Mouse (Mus musculus) embryonic facial prominence, embryonic 10.5 days (tissue): ENCODE results near the gene Blcap. TPM values are rescaled to one million over a fixed set of nuclear protein-coding genes. Genes with fewer than 3 reads are reported as not detected.

Source experiments
- DNase-seq: peaks from one replicate; pipeline ENCODE4 v3.0.0-alpha.2; 2017; ENCODE audit warnings: low spot score
- H3K27ac ChIP-seq: fragments of 300-500 bp; sonication (generic); replicated peaks from 2 replicates; pipeline ENCODE4 v1.5.1; 2016; ENCODE audit warnings: mild to moderate bottlenecking
- H3K27me3 ChIP-seq: fragments of 300-500 bp; sonication (generic); replicated peaks from 2 replicates; pipeline ENCODE4 v1.6.1; 2016; ENCODE audit warnings: low read depth, mild to moderate bottlenecking; ENCODE audit not compliant: poor library complexity, severe bottlenecking
- H3K36me3 ChIP-seq: fragments of 300-500 bp; sonication (generic); replicated peaks from 2 replicates; pipeline ENCODE4 v1.6.1; 2016; ENCODE audit warnings: mild to moderate bottlenecking, moderate library complexity
- H3K4me1 ChIP-seq: fragments of 300-500 bp; sonication (generic); 2 replicates; pipeline ENCODE4 v1.6.1; 2016
- H3K4me3 ChIP-seq: fragments of 300-500 bp; sonication (generic); 2 replicates; pipeline ENCODE4 v1.5.1; 2016; ENCODE audit warnings: mild to moderate bottlenecking, moderate library complexity
- H3K9me3 ChIP-seq: fragments of 300-500 bp; sonication (generic); 2 replicates; pipeline ENCODE4 v1.6.1; 2016; ENCODE audit warnings: mild to moderate bottlenecking
- WGBS: fragments of 180-500 bp; shearing (Covaris S2); methylation state at CpG from one replicate; pipeline ENCODE4 v1.1.7; 2016; 5-methylcytosine and 5-hydroxymethylcytosine counted together
- polyA plus RNA-seq: library from polyadenylated mRNA; unstranded; fragments of >200 nt; fragmentation: Nextera tagmentation; extraction: Ambion mirVana; gene quantifications from 2 replicates; pipeline ENCODE4 v1.2.1, GENCODE M21; 2016

Blcap gene
- polyA plus RNA-seq, 1 experiment from 2014 or later, result 82.1 TPM

DNA sequence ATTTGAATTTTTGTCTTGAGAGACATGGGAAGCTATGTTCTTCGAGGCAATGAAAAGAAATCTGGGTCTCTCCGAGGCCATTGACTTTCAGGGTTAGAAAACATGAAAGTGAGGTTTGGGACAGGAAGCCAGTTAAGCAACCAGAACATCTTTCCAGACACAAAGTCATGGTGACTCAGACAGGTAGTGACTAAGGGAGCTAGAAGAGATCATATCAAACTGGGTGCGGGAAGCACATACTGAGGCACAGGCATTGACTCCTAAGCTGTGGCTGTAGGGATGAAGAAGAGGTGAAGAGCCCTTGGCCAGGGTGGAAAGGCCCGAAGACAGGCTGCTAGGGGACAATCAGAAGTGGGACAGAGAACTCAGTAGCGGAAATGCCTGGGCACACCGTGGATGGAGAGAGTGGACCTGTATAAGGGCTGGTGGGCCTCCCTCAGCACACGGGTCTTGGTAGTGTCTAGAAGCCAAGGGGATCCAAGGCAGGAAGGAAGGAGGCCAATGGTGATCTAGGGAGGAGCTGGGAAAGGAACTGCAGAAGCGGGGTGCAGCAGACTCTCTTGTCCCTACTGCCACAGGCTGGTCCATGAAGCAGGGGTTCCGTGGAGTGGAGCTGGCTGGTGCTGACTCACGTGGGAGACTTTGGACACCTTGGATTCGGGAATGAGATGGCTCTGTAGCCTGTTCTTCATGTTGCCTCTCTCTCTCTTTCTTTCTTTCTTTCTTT is 3.7 kb downstream of the Blcap start:
- Histone ChIP-seq H3K4me1 (peaks cover 62% of the 10 kb centered on the region), H3K27me3 (no peaks in the 10 kb centered on the region), H3K4me3 (peak overlapping the region; percentile 87), H3K9me3 (peaks cover 8% of the 10 kb centered on the region; the same call in 1 of the 2 replicates), H3K36me3 (peaks cover 22% of the 10 kb centered on the region), H3K27ac (peak overlapping the region; percentile 98; the same call in 1 of the 2 replicates)
- DNase-seq, result no peak
- WGBS, result 86% methylated on average over 11 of the region's 11 CpGs

- Histone ChIP-seq H3K4me1 (peaks cover 72% of the 10 kb centered on the region), H3K27ac (peak overlapping the region; percentile 98), H3K4me3 (peak overlapping the region; percentile 87), H3K9me3 (peaks cover 18% of the 10 kb centered on the region), H3K27me3 (no peaks in the 10 kb centered on the region), H3K36me3 (peaks cover 32% of the 10 kb centered on the region)
- under 1% methylated on average over 36 of the region's 36 CpGs for WGBS
- DNase-seq, result peak; percentile 87
Observed at GRCm38 (mm10) chr2:157566260-157566952, 4.7 kb downstream of the Blcap start.

GRCm38 (mm10) chr2:157565898-157566259 is 5.2 kb downstream of the Blcap start:
- Histone ChIP-seq H3K27ac (peak overlapping the region; percentile 98), H3K36me3 (peaks cover 38% of the 10 kb centered on the region), H3K27me3 (no peaks in the 10 kb centered on the region), H3K9me3 (peaks cover 23% of the 10 kb centered on the region), H3K4me3 (peak overlapping the region; percentile 87), H3K4me1 (peaks cover 69% of the 10 kb centered on the region)
- WGBS, result under 1% methylated on average over 35 of the region's 35 CpGs
- no peak for DNase-seq

DNA sequence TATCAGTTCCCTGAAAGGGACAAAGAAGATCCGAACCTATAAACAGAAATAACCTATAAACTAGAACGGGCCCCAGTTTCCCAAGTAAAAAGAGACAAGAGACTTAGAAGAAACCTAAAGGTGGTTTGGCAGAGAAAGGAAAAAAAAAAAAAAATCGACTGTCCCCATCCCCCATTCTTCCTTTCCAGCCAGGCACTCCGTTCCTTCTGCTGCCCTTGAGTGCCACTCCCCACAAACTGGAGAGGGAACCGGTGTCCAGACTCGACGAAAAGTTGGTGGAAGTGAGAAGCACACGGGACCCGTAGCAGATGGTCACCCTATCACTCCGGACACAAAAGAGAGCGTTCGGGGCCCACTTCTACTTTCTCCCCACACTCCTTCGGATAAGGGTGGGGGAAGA is 5.6 kb downstream of the Blcap start:
- DNase-seq, result no peak
- Histone ChIP-seq H3K27me3 (no peaks in the 10 kb centered on the region), H3K36me3 (peaks cover 40% of the 10 kb centered on the region), H3K4me1 (peaks cover 65% of the 10 kb centered on the region), H3K4me3 (peak overlapping the region; percentile 87), H3K27ac (peak overlapping the region; percentile 98), H3K9me3 (peaks cover 25% of the 10 kb centered on the region)
- WGBS, result 6% methylated on average over 13 of the region's 13 CpGs

GRCm38 (mm10) chr2:157564723-157565122 is 6.4 kb downstream of the Blcap start:
- 74% methylated on average over 4 of the region's 4 CpGs for WGBS
- Histone ChIP-seq H3K4me3 (peak overlapping the region; percentile 87), H3K36me3 (peaks cover 47% of the 10 kb centered on the region), H3K27ac (peak overlapping the region; percentile 35), H3K9me3 (peaks cover 32% of the 10 kb centered on the region), H3K4me1 (peaks cover 65% of the 10 kb centered on the region), H3K27me3 (no peaks in the 10 kb centered on the region)
- DNase-seq, result no peak

DNA sequence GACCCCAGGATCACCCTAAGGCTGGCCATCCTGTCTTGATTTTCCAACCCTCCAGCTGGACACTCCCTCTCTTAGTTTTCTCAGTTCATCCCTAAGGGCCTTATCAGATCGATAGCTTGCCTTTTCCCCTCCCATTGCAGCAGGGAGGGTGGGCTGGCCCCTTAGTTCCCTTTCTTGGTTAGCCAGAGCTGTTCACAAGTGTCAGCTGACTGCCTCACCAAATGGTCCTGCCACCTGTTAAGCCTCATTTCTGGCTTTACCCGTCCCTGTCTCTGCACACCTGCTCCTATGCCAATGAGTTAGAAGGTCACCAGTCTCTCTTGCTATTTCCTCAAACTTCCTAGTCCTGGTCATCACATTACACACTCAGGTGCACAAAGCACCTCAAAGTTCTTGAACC is 8.0 kb downstream of the Blcap start:
- DNase-seq, result no peak
- H3K27me3 ChIP-seq, result no peaks in the 10 kb centered on the region
- H3K4me1 ChIP-seq, result peaks cover 71% of the 10 kb centered on the region
- no peak overlapping the region for H3K27ac ChIP-seq
- peaks cover 64% of the 10 kb centered on the region for H3K36me3 ChIP-seq
- peak overlapping the region; percentile 68; the same call in 1 of the 2 replicates for H3K4me3 ChIP-seq
- 50% methylated on average over 2 of the region's 2 CpGs for WGBS
- peaks cover 47% of the 10 kb centered on the region for H3K9me3 ChIP-seq

- Histone ChIP-seq H3K36me3 (peaks cover 81% of the 10 kb centered on the region), H3K27me3 (no peaks in the 10 kb centered on the region), H3K9me3 (peaks cover 57% of the 10 kb centered on the region), H3K4me3 (peak overlapping the region; percentile 68), H3K4me1 (peaks cover 76% of the 10 kb centered on the region), H3K27ac (peak overlapping the region; percentile 91)
- peak; percentile 86 for DNase-seq
- WGBS, result 50% methylated on average over 27 of the region's 27 CpGs
Observed at GRCm38 (mm10) chr2:157561165-157561836, 9.8 kb downstream of the Blcap start.

DNA sequence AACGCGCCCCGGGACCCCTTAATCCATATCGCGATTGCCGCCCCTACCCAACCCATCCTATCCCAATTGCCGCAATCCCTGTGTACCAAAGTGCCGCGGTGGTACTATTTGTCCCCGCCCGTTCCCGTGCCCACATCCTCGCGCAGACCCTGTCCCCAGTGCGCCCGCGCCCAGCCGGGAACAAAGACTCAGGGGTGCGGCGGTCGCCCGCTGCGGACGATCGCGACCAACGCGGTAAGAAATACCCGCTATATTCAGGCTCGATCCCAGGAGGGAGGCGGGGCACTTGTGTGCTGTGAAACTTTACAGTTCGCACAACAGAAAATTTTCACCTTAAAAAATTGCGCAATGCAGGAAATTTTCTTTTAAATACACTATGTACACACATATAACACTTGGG is 10.8 kb downstream of the Blcap start:
- Histone ChIP-seq H3K36me3 (peaks cover 89% of the 10 kb centered on the region), H3K4me3 (peak overlapping the region; percentile 68), H3K4me1 (peaks cover 82% of the 10 kb centered on the region), H3K27ac (peak overlapping the region; percentile 91), H3K9me3 (peaks cover 57% of the 10 kb centered on the region), H3K27me3 (no peaks in the 10 kb centered on the region)
- WGBS, result 63% methylated on average over 33 of the region's 33 CpGs
- no peak for DNase-seq

GRCm38 (mm10) chr2:157559858-157560257 is 11.2 kb downstream of the Blcap start, which contains the start of gene Nnat:
Gene Nnat, plus strand, starts transcription at chr2:157560078.
- H3K4me3 ChIP-seq, result peak within 1 kb of the TSS; percentile 68
- H3K36me3 ChIP-seq, result peaks cover 89% of the 10 kb centered on the region
- peak within 1 kb of the TSS; percentile 91 for H3K27ac ChIP-seq
- peaks cover 57% of the 10 kb centered on the region for H3K9me3 ChIP-seq
- WGBS, result 51% methylated on average over 27 of the region's 27 CpGs
- H3K4me1 ChIP-seq, result peaks cover 82% of the 10 kb centered on the region
- H3K27me3 ChIP-seq, result no peaks in the 10 kb centered on the region
- DNase-seq, result peak; percentile 91

DNA sequence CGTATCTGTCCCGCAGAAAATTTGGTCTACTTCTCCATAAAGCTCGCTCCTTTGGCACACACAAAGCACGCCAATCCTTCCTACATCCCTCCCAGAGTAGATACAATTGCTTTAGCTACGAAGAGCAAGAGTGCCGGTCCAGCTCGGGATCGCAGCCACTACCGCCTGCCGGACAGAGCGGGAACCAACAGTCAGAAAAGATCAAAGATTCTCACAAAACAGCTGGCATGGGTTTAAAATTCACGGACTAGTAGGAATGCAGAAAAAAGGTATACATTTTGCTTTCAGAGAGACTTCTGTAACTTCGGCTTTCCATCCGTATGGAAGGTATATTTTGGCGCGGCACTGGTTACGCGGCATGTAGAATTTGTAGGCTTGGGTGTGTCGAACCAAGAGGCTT is 11.6 kb downstream of the Blcap start:
- H3K9me3 ChIP-seq, result peaks cover 57% of the 10 kb centered on the region
- H3K36me3 ChIP-seq, result peaks cover 89% of the 10 kb centered on the region
- no peaks in the 10 kb centered on the region for H3K27me3 ChIP-seq
- DNase-seq, result peak; percentile 60
- WGBS, result 52% methylated on average over 19 of the region's 19 CpGs
- peak overlapping the region; percentile 68 for H3K4me3 ChIP-seq
- H3K4me1 ChIP-seq, result peaks cover 82% of the 10 kb centered on the region
- peak overlapping the region; percentile 91 for H3K27ac ChIP-seq

- WGBS, result 48% methylated on average over 6 of the region's 6 CpGs
- H3K4me3 ChIP-seq, result 0 out of 2 replicates have a peak overlapping the region, but pooled peaks have one; percentile 6
Observed at GRCm38 (mm10) chr2:157558520-157558919, 12.6 kb downstream of the Blcap start.

GRCm38 (mm10) chr2:157558051-157558450 is 13.0 kb downstream of the Blcap start:
- no peak for DNase-seq
- peaks cover 78% of the 10 kb centered on the region for H3K36me3 ChIP-seq
- 71% methylated on average over 9 of the region's 9 CpGs for WGBS
- H3K27me3 ChIP-seq, result no peaks in the 10 kb centered on the region
- no peak overlapping the region for H3K4me3 ChIP-seq
- H3K9me3 ChIP-seq, result peaks cover 56% of the 10 kb centered on the region
- H3K27ac ChIP-seq, result peak overlapping the region; percentile 63
- peaks cover 82% of the 10 kb centered on the region for H3K4me1 ChIP-seq

More at GRCm38 (mm10) chr2:157558520-157558919, 12.6 kb downstream of the Blcap start:
- Histone ChIP-seq H3K27me3 (no peaks in the 10 kb centered on the region), H3K9me3 (peaks cover 57% of the 10 kb centered on the region), H3K36me3 (peaks cover 83% of the 10 kb centered on the region), H3K4me1 (peaks cover 82% of the 10 kb centered on the region), H3K27ac (peak overlapping the region; percentile 52; the same call in 1 of the 2 replicates)
- peak; percentile 46 for DNase-seq
